Mouse (Mus musculus) lung, embryonic 16.5 days (tissue): Measurements from ENCODE around the gene Csnk2a1. TPM values are rescaled to one million over a fixed set of nuclear protein-coding genes. Genes with fewer than 3 reads are reported as not detected.
A peak's percentile ranks its signal among the peaks of the same experiment; 100 is the strongest.

ENCODE experiments used
- ATAC-seq: fragments of 200-750 bp; cut with Nextera tagmentation; 2 replicates; pipeline ENCODE4 v1.8.0; 2017; ENCODE audit warnings: low read depth, mild to moderate bottlenecking, moderate library complexity
- H3K27ac ChIP-seq: fragments of 300-500 bp; sonication (generic); 2 replicates; pipeline ENCODE4 v1.5.1; 2014; ENCODE audit warnings: mild to moderate bottlenecking, control low read depth, low read length
- H3K27me3 ChIP-seq: fragments of 300-500 bp; sonication (generic); 2 replicates; pipeline ENCODE4 v1.6.1; 2014; ENCODE audit warnings: low read depth, low read length, mixed read lengths; ENCODE audit not compliant: control insufficient read depth, insufficient read depth
- H3K36me3 ChIP-seq: fragments of 300-500 bp; sonication (generic); 2 replicates; pipeline ENCODE4 v1.6.1; 2014; ENCODE audit warnings: low read length; ENCODE audit not compliant: control insufficient read depth, insufficient read depth
- H3K4me1 ChIP-seq: fragments of 300-500 bp; sonication (generic); replicated peaks from 2 replicates; pipeline ENCODE4 v1.6.1; 2014; ENCODE audit warnings: low read length, mixed read lengths; ENCODE audit not compliant: control insufficient read depth, insufficient read depth
- H3K4me2 ChIP-seq: fragments of 300-500 bp; sonication (generic); 2 replicates; pipeline ENCODE4 v1.6.1; 2014; ENCODE audit warnings: low read depth, low read length, control low read depth
- H3K4me3 ChIP-seq: fragments of 300-500 bp; sonication (generic); 2 replicates; pipeline ENCODE4 v1.5.1; 2014; ENCODE audit warnings: mild to moderate bottlenecking, low read length, control low read depth
- H3K9ac ChIP-seq: fragments of 300-500 bp; sonication (generic); 2 replicates; pipeline ENCODE4 v1.6.1; 2014; ENCODE audit warnings: low read length, control low read depth
- H3K9me3 ChIP-seq: fragments of 300-500 bp; sonication (generic); 2 replicates; pipeline ENCODE4 v1.6.1; 2016; ENCODE audit warnings: low read length; ENCODE audit not compliant: control insufficient read depth
- WGBS: fragments of 180-500 bp; shearing (Covaris S2); extraction: QIAGEN DNeasy Blood & Tissue Kit; methylation state at CpG from one replicate; pipeline ENCODE4 v1.1.7; 2014; 5-methylcytosine and 5-hydroxymethylcytosine counted together
- polyA plus RNA-seq: library from polyadenylated mRNA; unstranded; fragments of >200 nt; fragmentation: Nextera tagmentation; extraction: Ambion mirVana; gene quantifications from 2 replicates; pipeline ENCODE4 v1.2.1, GENCODE M21; 2015

The Csnk2a1 gene
- polyA plus RNA-seq, 1 experiment from 2014 or later: 84.4 TPM

DNA sequence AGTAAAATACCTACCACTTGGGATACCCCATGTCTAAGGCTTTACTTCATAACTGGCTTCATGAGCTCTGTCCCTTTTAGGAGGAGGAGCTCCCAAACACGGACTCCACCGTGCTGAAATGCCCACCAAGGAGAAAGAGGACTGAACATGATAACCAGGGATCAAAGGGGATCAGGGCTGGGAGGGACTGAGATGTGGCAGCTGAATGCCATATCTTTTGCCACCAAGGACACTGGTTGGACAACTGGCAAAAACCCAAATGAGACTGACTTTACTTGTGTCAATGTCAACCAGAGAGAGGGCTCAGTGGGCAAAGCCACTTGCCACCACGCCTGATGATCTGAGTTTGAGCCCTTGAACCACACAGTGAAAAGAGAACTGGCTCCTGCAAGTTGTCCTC is 98.2 kb downstream of the Csnk2a1 start:
- no peak for ATAC-seq
- Histone ChIP-seq H3K27me3 (no peaks in the 10 kb centered on the region), H3K36me3 (peaks cover 33% of the 10 kb centered on the region), H3K9ac (no peak overlapping the region), H3K9me3 (no peaks in the 10 kb centered on the region), H3K4me1 (no peaks in the 10 kb centered on the region), H3K27ac (no peak overlapping the region), H3K4me2 (no peak overlapping the region), H3K4me3 (no peak overlapping the region)
- WGBS: 81% methylated on average over 3 of the region's 3 CpGs

- Histone ChIP-seq H3K27me3 (no peaks in the 10 kb centered on the region), H3K9ac (no peak overlapping the region), H3K4me3 (no peak overlapping the region), H3K4me1 (peaks cover 10% of the 10 kb centered on the region; the same call in 1 of the 2 replicates), H3K27ac (no peak overlapping the region), H3K4me2 (no peak overlapping the region), H3K36me3 (peaks cover 30% of the 10 kb centered on the region), H3K9me3 (no peaks in the 10 kb centered on the region)
- ATAC-seq: no peak
- WGBS: 87% methylated on average over 13 of the region's 13 CpGs
Observed at GRCm38 (mm10) chr2:152326157-152326556, 99.5 kb downstream of the Csnk2a1 start.

GRCm38 (mm10) chr2:152326654-152327053 is 100.0 kb downstream of the Csnk2a1 start:
- H3K27ac ChIP-seq: no peak overlapping the region
- peaks cover 14% of the 10 kb centered on the region; the same call in 1 of the 2 replicates for H3K4me1 ChIP-seq
- H3K27me3 ChIP-seq: no peaks in the 10 kb centered on the region
- H3K4me3 ChIP-seq: no peak overlapping the region
- H3K9ac ChIP-seq: no peak overlapping the region
- no peak for ATAC-seq
- H3K36me3 ChIP-seq: peaks cover 30% of the 10 kb centered on the region
- H3K4me2 ChIP-seq: no peak overlapping the region
- H3K9me3 ChIP-seq: no peaks in the 10 kb centered on the region
- WGBS: 84% methylated on average over 8 of the region's 8 CpGs

DNA sequence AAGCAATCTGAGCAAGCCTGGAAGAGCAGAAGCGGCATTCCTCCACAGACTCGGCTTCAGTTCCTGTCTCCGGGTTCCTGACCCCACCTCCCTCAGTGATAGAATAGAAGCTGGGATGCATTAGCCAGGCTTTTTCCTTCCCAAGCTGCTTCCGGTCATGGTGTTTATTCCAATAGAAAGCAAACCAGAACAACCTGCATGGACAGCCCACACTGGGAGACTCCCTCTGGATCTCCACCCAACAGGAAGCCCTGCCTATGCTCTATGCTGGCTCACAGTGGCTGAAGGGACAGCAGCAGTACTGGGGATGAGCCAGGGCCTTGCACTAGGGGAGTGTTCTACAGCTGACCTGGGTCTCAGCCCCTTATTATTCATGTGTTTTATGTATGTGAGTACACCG is 101.3 kb downstream of the Csnk2a1 start:
- no peak for ATAC-seq
- Histone ChIP-seq H3K27me3 (no peaks in the 10 kb centered on the region), H3K4me1 (peaks cover 14% of the 10 kb centered on the region; the same call in 1 of the 2 replicates), H3K9ac (no peak overlapping the region), H3K4me2 (no peak overlapping the region), H3K36me3 (peaks cover 28% of the 10 kb centered on the region), H3K27ac (no peak overlapping the region), H3K9me3 (no peaks in the 10 kb centered on the region), H3K4me3 (no peak overlapping the region)
- 58% methylated on average over 5 of the region's 5 CpGs for WGBS

GRCm38 (mm10) chr2:152330858-152331423 is 104.3 kb downstream of the Csnk2a1 start:
- Histone ChIP-seq H3K9ac (peak overlapping the region; percentile 42), H3K4me3 (peak overlapping the region; percentile 86), H3K36me3 (peaks cover 11% of the 10 kb centered on the region), H3K27me3 (no peaks in the 10 kb centered on the region), H3K27ac (no peak overlapping the region), H3K9me3 (no peaks in the 10 kb centered on the region), H3K4me1 (peaks cover 14% of the 10 kb centered on the region; the same call in 1 of the 2 replicates), H3K4me2 (peak overlapping the region; percentile 63)
- ATAC-seq: no peak
- WGBS: 47% methylated on average over 7 of the region's 7 CpGs

Other genes with a start within 250 kb of the Csnk2a1 start
- 33.6 and 34.0 TPM in 2 replicates for gene Fam110a, start 246.6 kb upstream of the Csnk2a1 start, polyA plus RNA-seq
- 4.7 and 5.9 TPM in 2 replicates for gene Slc52a3, start 230.3 kb upstream of the Csnk2a1 start, polyA plus RNA-seq
- gene Scrt2, start 145.3 kb upstream of the Csnk2a1 start, polyA plus RNA-seq: 0.06 TPM in 1 of 2 replicates, not detected in the other
- 5.7 and 5.9 TPM in 2 replicates for gene Srxn1, start 121.3 kb upstream of the Csnk2a1 start, polyA plus RNA-seq
- gene Tcf15, start 83.3 kb upstream of the Csnk2a1 start, polyA plus RNA-seq: 4.7 and 6.1 TPM in 2 replicates
- 39.2 and 39.3 TPM in 2 replicates for gene Tbc1d20, start 67.0 kb downstream of the Csnk2a1 start, polyA plus RNA-seq
- 88.1 and 92.0 TPM in 2 replicates for gene Rbck1, start 105.8 kb downstream of the Csnk2a1 start, polyA plus RNA-seq
- gene Trib3, start 117.2 kb downstream of the Csnk2a1 start, polyA plus RNA-seq: 5.0 and 5.2 TPM in 2 replicates
- gene Nrsn2, start 149.8 kb downstream of the Csnk2a1 start, polyA plus RNA-seq: 0.40 and 0.62 TPM in 2 replicates
- 7.4 and 8.1 TPM in 2 replicates for gene Sox12, start 171.2 kb downstream of the Csnk2a1 start, polyA plus RNA-seq
- 22.2 and 25.9 TPM in 2 replicates for gene Zcchc3, start 188.2 kb downstream of the Csnk2a1 start, polyA plus RNA-seq
- gene 6820408C15Rik, start 188.7 kb downstream of the Csnk2a1 start, polyA plus RNA-seq: 8.5 and 10.5 TPM in 2 replicates
- gene Defb23, start 237.8 kb downstream of the Csnk2a1 start, polyA plus RNA-seq: not detected in 2 replicates